Mouse (Mus musculus): ENCODE measurements at regions not wholly inside any gene's neighbourhood (a gene's known extent, or its start where the extent isn't known, plus 50 kb on each side); places are given as distances from the start of the nearest gene placed in this dataset.

- Histone ChIP-seq H3K27me3 (ENCODE audit: insufficient read depth, low read length) (no peaks in the 10 kb centered on the region), H3K4me3 (replicated peaks; ENCODE audit: low read length) (no peak overlapping the region), H3K9me3 (ENCODE audit: low read length) (no peaks in the 10 kb centered on the region), H3K4me1 (replicated peaks; ENCODE audit: low read depth, low read length) (no peaks in the 10 kb centered on the region), H3K36me3 (ENCODE audit: insufficient read depth, low read length) (no peaks in the 10 kb centered on the region)
- TF ChIP-seq CTCF (conservative IDR thresholded peaks at IDR 0.05; ENCODE audit: low read length): no peak
- TF ChIP-seq NANOG (IDR thresholded peaks at IDR 0.05; ENCODE audit: borderline replicate concordance, low read length): no peak
- TF ChIP-seq POU5F1 (IDR thresholded peaks at IDR 0.05; ENCODE audit: borderline replicate concordance, low read length): no peak
Observed at GRCm38 (mm10) chr13:102625171-102625835, 68.1 kb upstream of the Cd180 start.

- H3K4me1 ChIP-seq (replicated peaks; ENCODE audit: low read depth, low read length): no peaks in the 10 kb centered on the region
- no peak overlapping the region for H3K4me3 ChIP-seq (replicated peaks; ENCODE audit: low read length)
- H3K27me3 ChIP-seq (ENCODE audit: insufficient read depth, low read length): no peaks in the 10 kb centered on the region
- no peak for TF ChIP-seq CTCF (conservative IDR thresholded peaks at IDR 0.05; ENCODE audit: low read length)
- no peak for TF ChIP-seq POU5F1 (IDR thresholded peaks at IDR 0.05; ENCODE audit: borderline replicate concordance, low read length)
- no peak for TF ChIP-seq NANOG (IDR thresholded peaks at IDR 0.05; ENCODE audit: borderline replicate concordance, low read length)
- H3K36me3 ChIP-seq (ENCODE audit: insufficient read depth, low read length): no peaks in the 10 kb centered on the region
- no peaks in the 10 kb centered on the region for H3K9me3 ChIP-seq (ENCODE audit: low read length)
Observed at GRCm38 (mm10) chr13:102625836-102626340, 67.5 kb upstream of the Cd180 start.

- no peaks in the 10 kb centered on the region for H3K9me3 ChIP-seq (ENCODE audit: low read length)
- H3K36me3 ChIP-seq (ENCODE audit: insufficient read depth, low read length): no peaks in the 10 kb centered on the region
- TF ChIP-seq POU5F1 (IDR thresholded peaks at IDR 0.05; ENCODE audit: borderline replicate concordance, low read length) (no peak), NANOG (IDR thresholded peaks at IDR 0.05; ENCODE audit: borderline replicate concordance, low read length) (no peak), CTCF (conservative IDR thresholded peaks at IDR 0.05; ENCODE audit: low read length) (no peak)
- no peaks in the 10 kb centered on the region for H3K27me3 ChIP-seq (ENCODE audit: insufficient read depth, low read length)
- H3K4me1 ChIP-seq (replicated peaks; ENCODE audit: low read depth, low read length): no peaks in the 10 kb centered on the region
- H3K4me3 ChIP-seq (replicated peaks; ENCODE audit: low read length): no peak overlapping the region
Observed at GRCm38 (mm10) chr13:102627786-102628185, 65.6 kb upstream of the Cd180 start.

- no peak for TF ChIP-seq POU5F1 (IDR thresholded peaks at IDR 0.05; ENCODE audit: borderline replicate concordance, low read length)
- no peak for TF ChIP-seq NANOG (IDR thresholded peaks at IDR 0.05; ENCODE audit: borderline replicate concordance, low read length)
- no peak for TF ChIP-seq CTCF (conservative IDR thresholded peaks at IDR 0.05; ENCODE audit: low read length)
- Histone ChIP-seq H3K9me3 (ENCODE audit: low read length) (no peaks in the 10 kb centered on the region), H3K27me3 (ENCODE audit: insufficient read depth, low read length) (no peaks in the 10 kb centered on the region), H3K4me1 (replicated peaks; ENCODE audit: low read depth, low read length) (no peaks in the 10 kb centered on the region), H3K4me3 (replicated peaks; ENCODE audit: low read length) (no peak overlapping the region), H3K36me3 (ENCODE audit: insufficient read depth, low read length) (no peaks in the 10 kb centered on the region)
Observed at GRCm38 (mm10) chr13:102629176-102629575, 64.2 kb upstream of the Cd180 start.

GRCm38 (mm10) chr13:102634236-102634957 is 59.0 kb upstream of the Cd180 start:
- H3K4me3 ChIP-seq (replicated peaks; ENCODE audit: low read length): no peak overlapping the region
- peaks cover 5% of the 10 kb centered on the region for H3K9me3 ChIP-seq (ENCODE audit: low read length)
- H3K36me3 ChIP-seq (ENCODE audit: insufficient read depth, low read length): no peaks in the 10 kb centered on the region
- no peaks in the 10 kb centered on the region for H3K4me1 ChIP-seq (replicated peaks; ENCODE audit: low read depth, low read length)
- TF ChIP-seq NANOG (IDR thresholded peaks at IDR 0.05; ENCODE audit: borderline replicate concordance, low read length) (no peak), POU5F1 (IDR thresholded peaks at IDR 0.05; ENCODE audit: borderline replicate concordance, low read length) (no peak), CTCF (conservative IDR thresholded peaks at IDR 0.05; ENCODE audit: low read length) (no peak)
- H3K27me3 ChIP-seq (ENCODE audit: insufficient read depth, low read length): no peaks in the 10 kb centered on the region

- Histone ChIP-seq H3K4me3 (replicated peaks; ENCODE audit: low read length) (no peak overlapping the region), H3K9me3 (ENCODE audit: low read length) (peaks cover 5% of the 10 kb centered on the region), H3K27me3 (ENCODE audit: insufficient read depth, low read length) (no peaks in the 10 kb centered on the region; the same call in 1 of the 2 replicates), H3K4me1 (replicated peaks; ENCODE audit: low read depth, low read length) (no peaks in the 10 kb centered on the region), H3K36me3 (ENCODE audit: insufficient read depth, low read length) (no peaks in the 10 kb centered on the region)
- TF ChIP-seq CTCF (conservative IDR thresholded peaks at IDR 0.05; ENCODE audit: low read length): no peak
Observed at GRCm38 (mm10) chr13:102636032-102636431, 57.3 kb upstream of the Cd180 start.

- H3K9me3 ChIP-seq (ENCODE audit: low read length): peaks cover 5% of the 10 kb centered on the region
- H3K4me3 ChIP-seq (replicated peaks; ENCODE audit: low read length): no peak overlapping the region
- no peak for TF ChIP-seq POU5F1 (IDR thresholded peaks at IDR 0.05; ENCODE audit: borderline replicate concordance, low read length)
- no peak for TF ChIP-seq CTCF (conservative IDR thresholded peaks at IDR 0.05; ENCODE audit: low read length)
- no peak for TF ChIP-seq NANOG (IDR thresholded peaks at IDR 0.05; ENCODE audit: borderline replicate concordance, low read length)
- H3K36me3 ChIP-seq (ENCODE audit: insufficient read depth, low read length): no peaks in the 10 kb centered on the region
- H3K27me3 ChIP-seq (ENCODE audit: insufficient read depth, low read length): no peaks in the 10 kb centered on the region; the same call in 1 of the 2 replicates
- no peaks in the 10 kb centered on the region for H3K4me1 ChIP-seq (replicated peaks; ENCODE audit: low read depth, low read length)
Observed at GRCm38 (mm10) chr13:102637059-102637458, 56.3 kb upstream of the Cd180 start.

GRCm38 (mm10) chr13:102639651-102640050 is 53.7 kb upstream of the Cd180 start:
- H3K27me3 ChIP-seq (ENCODE audit: insufficient read depth, low read length): no peaks in the 10 kb centered on the region; the same call in 1 of the 2 replicates
- TF ChIP-seq POU5F1 (IDR thresholded peaks at IDR 0.05; ENCODE audit: borderline replicate concordance, low read length): no peak
- no peak overlapping the region for H3K4me3 ChIP-seq (replicated peaks; ENCODE audit: low read length)
- no peaks in the 10 kb centered on the region for H3K4me1 ChIP-seq (replicated peaks; ENCODE audit: low read depth, low read length)
- H3K9me3 ChIP-seq (ENCODE audit: low read length): peaks cover 5% of the 10 kb centered on the region
- no peaks in the 10 kb centered on the region for H3K36me3 ChIP-seq (ENCODE audit: insufficient read depth, low read length)

Data from E14TG2a.4 (cell line).